7 mouse cellular contexts compared by ENCODE assay signal in the genomic region with DNA sequence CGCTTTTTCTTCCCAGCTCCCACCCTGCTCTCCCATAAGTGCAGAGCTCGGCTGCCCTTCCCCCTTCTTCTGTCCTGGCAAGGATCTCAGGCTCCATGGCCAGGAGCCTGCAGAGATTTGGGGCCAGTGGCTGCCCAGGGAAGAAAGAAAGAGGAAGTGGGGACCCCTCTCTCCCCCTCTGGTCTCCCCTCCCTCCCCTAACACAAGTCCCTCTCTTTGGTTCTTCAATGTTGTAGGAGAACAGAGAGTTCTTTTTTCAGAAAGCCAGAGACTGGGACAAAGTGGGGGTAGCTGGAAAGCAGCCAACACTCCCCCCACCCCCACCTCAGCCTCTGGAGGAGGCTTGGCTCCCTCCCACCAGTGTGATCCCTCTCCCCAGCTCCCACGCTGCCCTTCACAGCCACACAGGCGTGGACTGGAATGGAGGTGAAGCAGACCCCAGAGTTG. TPM values are rescaled to one million over a fixed set of nuclear protein-coding genes. Genes with fewer than 3 reads are reported as not detected.
DNase-seq lines count a peak whose midpoint lies in the region; ATAC-seq lines count a peak whose summit lies in the region.

No protein-coding gene starts in this region.

- no peaks in the 10 kb centered on the region for H3K36me3 ChIP-seq in midbrain, embryonic 10.5 days
- no peaks in the 10 kb centered on the region for H3K36me3 ChIP-seq in midbrain, embryonic 11.5 days (ENCODE audit: control insufficient read depth, insufficient read depth, low read length)
- H3K36me3 ChIP-seq in forebrain, embryonic 14.5 days (ENCODE audit: control insufficient read depth, insufficient read depth, low read length) = no peaks in the 10 kb centered on the region
- H3K36me3 ChIP-seq in neural tube, embryonic 14.5 days (ENCODE audit: control insufficient read depth, insufficient read depth, low read length) = no peaks in the 10 kb centered on the region

- ATAC-seq in midbrain, embryonic 11.5 days (ENCODE audit: low FRiP score) = no peak
- ATAC-seq in forebrain, embryonic 14.5 days = peak; percentile 86
- peak; percentile 76 for ATAC-seq in neural tube, embryonic 14.5 days (ENCODE audit: low read depth)

- no peak overlapping the region for H3K4me3 ChIP-seq in midbrain, embryonic 10.5 days
- H3K4me3 ChIP-seq in midbrain, embryonic 11.5 days (ENCODE audit: low read depth, low read length) = no peak overlapping the region
- H3K4me3 ChIP-seq in forebrain, embryonic 14.5 days (ENCODE audit: low read depth, low read length) = no peak overlapping the region; the same call in 1 of the 2 replicates
- H3K4me3 ChIP-seq in neural tube, embryonic 14.5 days (ENCODE audit: low read depth, low read length) = peak overlapping the region; percentile 26; the same call in 1 of the 2 replicates

- peaks cover 40% of the 10 kb centered on the region for H3K4me1 ChIP-seq in midbrain, embryonic 10.5 days
- H3K4me1 ChIP-seq in midbrain, embryonic 11.5 days (ENCODE audit: control insufficient read depth, insufficient read depth, low read length) = peaks cover 7% of the 10 kb centered on the region
- H3K4me1 ChIP-seq in forebrain, embryonic 14.5 days (ENCODE audit: control insufficient read depth, insufficient read depth, low read length) = peaks cover 19% of the 10 kb centered on the region; the same call in 1 of the 2 replicates
- no peaks in the 10 kb centered on the region for H3K4me1 ChIP-seq in neural tube, embryonic 14.5 days (ENCODE audit: control insufficient read depth, insufficient read depth, low read length)

- H3K9me3 ChIP-seq in midbrain, embryonic 10.5 days (replicated peaks) = no peaks in the 10 kb centered on the region
- no peaks in the 10 kb centered on the region for H3K9me3 ChIP-seq in midbrain, embryonic 11.5 days (ENCODE audit: control insufficient read depth, low read length)
- H3K9me3 ChIP-seq in forebrain, embryonic 14.5 days (replicated peaks; ENCODE audit: control insufficient read depth, low read length) = no peaks in the 10 kb centered on the region
- no peaks in the 10 kb centered on the region for H3K9me3 ChIP-seq in neural tube, embryonic 14.5 days (ENCODE audit: control insufficient read depth, low read length)

- no peak overlapping the region for H3K9ac ChIP-seq in midbrain, embryonic 11.5 days (ENCODE audit: low read length)
- no peak overlapping the region for H3K9ac ChIP-seq in forebrain, embryonic 14.5 days (ENCODE audit: low read length)
- peak overlapping the region; percentile 21; the same call in 1 of the 2 replicates for H3K9ac ChIP-seq in neural tube, embryonic 14.5 days (replicated peaks; ENCODE audit: low read depth, low read length)

- DNase-seq in midbrain, embryonic 10.5 days (ENCODE audit: low spot score) = no peak
- DNase-seq in midbrain, embryonic 11.5 days (ENCODE audit: low spot score, missing footprints) = no peak
- peak; percentile 74 for DNase-seq in forebrain, embryonic 14.5 days (ENCODE audit: low spot score)
- peak; percentile 63 for DNase-seq in heart, postnatal 4 days
- DNase-seq in left cerebral cortex, adult 8-10 months (ENCODE audit: low spot score in 2 of 2) = no peak
- no peak for DNase-seq in urinary bladder, postnatal 4 days (ENCODE audit: low spot score in 2 of 2)

- WGBS in midbrain, embryonic 10.5 days = 64% methylated on average over 4 of the region's 4 CpGs
- 58% methylated on average over 4 of the region's 4 CpGs for WGBS in midbrain, embryonic 11.5 days
- 22% methylated on average over 4 of the region's 4 CpGs for WGBS in forebrain, embryonic 14.5 days
- 42% methylated on average over 4 of the region's 4 CpGs for WGBS in neural tube, embryonic 14.5 days

- H3K4me2 ChIP-seq in midbrain, embryonic 11.5 days = no peak overlapping the region
- peak overlapping the region; percentile 37 for H3K4me2 ChIP-seq in forebrain, embryonic 14.5 days (ENCODE audit: low read length)
- H3K4me2 ChIP-seq in neural tube, embryonic 14.5 days (ENCODE audit: low read depth, low read length) = peak overlapping the region; percentile 38; the same call in 1 of the 2 replicates

- H3K27me3 ChIP-seq in midbrain, embryonic 10.5 days (ENCODE audit: low read depth, poor library complexity, severe bottlenecking) = peaks cover 50% of the 10 kb centered on the region
- H3K27me3 ChIP-seq in midbrain, embryonic 11.5 days (ENCODE audit: control insufficient read depth, insufficient read depth, low read length) = peaks cover 2% of the 10 kb centered on the region; the same call in 1 of the 2 replicates
- no peaks in the 10 kb centered on the region for H3K27me3 ChIP-seq in forebrain, embryonic 14.5 days (replicated peaks; ENCODE audit: control insufficient read depth, insufficient read depth, low read length)
- no peaks in the 10 kb centered on the region for H3K27me3 ChIP-seq in neural tube, embryonic 14.5 days (ENCODE audit: control insufficient read depth, insufficient read depth, low read length)

- peak overlapping the region; percentile 57 for H3K27ac ChIP-seq in midbrain, embryonic 10.5 days (replicated peaks)
- no peak overlapping the region for H3K27ac ChIP-seq in midbrain, embryonic 11.5 days (ENCODE audit: low read depth, low read length)
- peak overlapping the region; percentile 62 for H3K27ac ChIP-seq in forebrain, embryonic 14.5 days (ENCODE audit: low read depth, low read length)
- H3K27ac ChIP-seq in neural tube, embryonic 14.5 days (ENCODE audit: low read depth, low read length) = peak overlapping the region; percentile 72

RNA-seq across cellular contexts. Expression of a gene that starts 2.1 kb away (rescaled TPM):
- 3.0 and 4.3 TPM in 2 replicates for polyA plus RNA-seq in midbrain, embryonic 10.5 days (2016; fragmentation: Nextera tagmentation; extraction: Ambion mirVana)
- 1.4 and 1.9 TPM in 2 replicates for polyA plus RNA-seq in midbrain, embryonic 11.5 days (2014; fragmentation: Nextera tagmentation; extraction: Ambion mirVana)
- polyA plus RNA-seq in forebrain, embryonic 14.5 days (2014; fragmentation: Nextera tagmentation; extraction: Ambion mirVana) = 12.9 and 19.8 TPM in 2 replicates
- total RNA-seq in heart, postnatal 4 days (2021) = 10 to 100 TPM; 81.9 to 82.8 TPM
- polyA plus RNA-seq in neural tube, embryonic 14.5 days (2014; fragmentation: Nextera tagmentation; extraction: Ambion mirVana) = 23.6 and 27.9 TPM in 2 replicates
- 100 to 1,000 TPM; 623 to 677 (median 661) TPM for total RNA-seq in left cerebral cortex, adult 8-10 months (2022)

RNA-seq across cellular contexts. Expression of a gene that starts 33.3 kb away (rescaled TPM):
- 0.23 and 0.61 TPM in 2 replicates for polyA plus RNA-seq in midbrain, embryonic 10.5 days (2016; fragmentation: Nextera tagmentation; extraction: Ambion mirVana)
- polyA plus RNA-seq in midbrain, embryonic 11.5 days (2014; fragmentation: Nextera tagmentation; extraction: Ambion mirVana) = 0.37 and 0.43 TPM in 2 replicates
- polyA plus RNA-seq in forebrain, embryonic 14.5 days (2014; fragmentation: Nextera tagmentation; extraction: Ambion mirVana) = 1.3 and 1.5 TPM in 2 replicates
- not detected for total RNA-seq in heart, postnatal 4 days (2021)
- polyA plus RNA-seq in neural tube, embryonic 14.5 days (2014; fragmentation: Nextera tagmentation; extraction: Ambion mirVana) = 1.3 and 2.7 TPM in 2 replicates
- 100 to 1,000 TPM; 109 to 120 (median 112) TPM for total RNA-seq in left cerebral cortex, adult 8-10 months (2022)

RNA-seq across cellular contexts. Expression of a gene that starts 34.3 kb away (rescaled TPM):
- polyA plus RNA-seq in midbrain, embryonic 10.5 days (2016; fragmentation: Nextera tagmentation; extraction: Ambion mirVana) = 50.2 and 62.4 TPM in 2 replicates
- 47.2 and 55.1 TPM in 2 replicates for polyA plus RNA-seq in midbrain, embryonic 11.5 days (2014; fragmentation: Nextera tagmentation; extraction: Ambion mirVana)
- 132 and 147 TPM in 2 replicates for polyA plus RNA-seq in forebrain, embryonic 14.5 days (2014; fragmentation: Nextera tagmentation; extraction: Ambion mirVana)
- total RNA-seq in heart, postnatal 4 days (2021) = 10 to 100 TPM; 19.1 to 20.1 TPM
- 66.2 and 72.2 TPM in 2 replicates for polyA plus RNA-seq in neural tube, embryonic 14.5 days (2014; fragmentation: Nextera tagmentation; extraction: Ambion mirVana)
- 100 to 1,000 TPM; 256 to 294 (median 274) TPM for total RNA-seq in left cerebral cortex, adult 8-10 months (2022)

RNA-seq across cellular contexts. Expression of a gene that starts 37.6 kb away (rescaled TPM):
- polyA plus RNA-seq in midbrain, embryonic 10.5 days (2016; fragmentation: Nextera tagmentation; extraction: Ambion mirVana) = not detected in 2 replicates
- not detected in 2 replicates for polyA plus RNA-seq in midbrain, embryonic 11.5 days (2014; fragmentation: Nextera tagmentation; extraction: Ambion mirVana)
- polyA plus RNA-seq in forebrain, embryonic 14.5 days (2014; fragmentation: Nextera tagmentation; extraction: Ambion mirVana) = 0.08 and 0.12 TPM in 2 replicates
- under 1 TPM in 1 of 2 experiments, not detected in 1; 0.11 TPM for total RNA-seq in heart, postnatal 4 days (2021)
- polyA plus RNA-seq in neural tube, embryonic 14.5 days (2014; fragmentation: Nextera tagmentation; extraction: Ambion mirVana) = not detected in 2 replicates
- total RNA-seq in left cerebral cortex, adult 8-10 months (2022) = not detected

RNA-seq across cellular contexts. Expression of a gene that starts 45.2 kb away (rescaled TPM):
- polyA plus RNA-seq in midbrain, embryonic 10.5 days (2016; fragmentation: Nextera tagmentation; extraction: Ambion mirVana) = 0.46 and 0.75 TPM in 2 replicates
- polyA plus RNA-seq in midbrain, embryonic 11.5 days (2014; fragmentation: Nextera tagmentation; extraction: Ambion mirVana) = 0.75 TPM in 2 replicates
- polyA plus RNA-seq in forebrain, embryonic 14.5 days (2014; fragmentation: Nextera tagmentation; extraction: Ambion mirVana) = 1.5 and 1.6 TPM in 2 replicates
- total RNA-seq in heart, postnatal 4 days (2021) = under 1 TPM; 0.11 to 0.14 TPM
- polyA plus RNA-seq in neural tube, embryonic 14.5 days (2014; fragmentation: Nextera tagmentation; extraction: Ambion mirVana) = 2.3 and 2.6 TPM in 2 replicates
- 100 to 1,000 TPM in 3 of 4 experiments, 10 to 100 TPM in 1; 98.2 to 130 (median 113) TPM for total RNA-seq in left cerebral cortex, adult 8-10 months (2022)

Comparison
In these comparisons a context has a peak if more than half of its experiments do, and no peak if none do; other contexts are left out.
1. DNase-seq: peak in forebrain, embryonic 14.5 days (single experiment) and heart, postnatal 4 days (single experiment); none in midbrain, embryonic 10.5 days (single experiment), midbrain, embryonic 11.5 days (single experiment), left cerebral cortex, adult 8-10 months (0 of 2) and urinary bladder, postnatal 4 days (0 of 2).